Comparison of ENCODE assay signal across 13 mouse cellular contexts in the genomic region with DNA sequence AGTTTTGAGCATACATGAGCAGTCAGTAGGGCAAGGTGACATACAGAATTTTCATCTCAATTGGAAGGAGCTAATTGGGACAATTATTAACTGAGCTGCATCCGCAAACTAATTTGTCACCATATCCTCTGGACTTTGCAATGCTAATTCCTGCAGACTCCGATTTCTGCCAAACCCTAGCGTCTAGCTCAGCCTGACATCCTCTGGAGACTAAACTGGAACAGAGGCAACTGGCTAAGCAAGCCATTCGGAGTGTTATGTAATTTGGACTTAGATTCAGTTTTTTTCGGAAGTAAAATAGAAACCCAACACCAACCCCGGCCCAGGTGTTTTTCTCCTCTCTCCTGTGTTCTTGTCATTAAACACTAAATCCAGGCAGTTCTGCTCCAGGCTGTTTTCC.
DNase-seq lines count a peak whose midpoint lies in the region; ATAC-seq and TF ChIP-seq lines count a peak whose summit lies in the region.
"Had no signal": no experiment of that assay in that cellular context is flagged by ENCODE, and none has a peak within 500 bp of the region (broad histone marks: within the 10 kb centered on the region; RNA-seq: fewer than 3 reads in every experiment).

No protein-coding gene starts in this region.

- WGBS in forebrain, postnatal 0 days = 36% methylated on average over 6 of the region's 6 CpGs
- WGBS in forebrain, embryonic 13.5 days = 68% methylated on average over 6 of the region's 6 CpGs
- WGBS in hindbrain, embryonic 12.5 days = 70% methylated on average over 6 of the region's 6 CpGs

- no peak for TF ChIP-seq CTCF in forebrain, postnatal 0 days (IDR thresholded peaks at IDR 0.05; ENCODE audit: low read depth)

- H3K4me2 ChIP-seq in forebrain, postnatal 0 days (ENCODE audit: low read depth) = no peak overlapping the region
- H3K4me2 ChIP-seq in forebrain, embryonic 13.5 days = no peak overlapping the region
- no peak overlapping the region for H3K4me2 ChIP-seq in hindbrain, embryonic 12.5 days (replicated peaks)
- H3K4me2 ChIP-seq: embryonic facial prominence, embryonic 13.5 days had no signal

- H3K9ac ChIP-seq in forebrain, postnatal 0 days = no peak overlapping the region
- no peak overlapping the region for H3K9ac ChIP-seq in forebrain, embryonic 13.5 days
- H3K9ac ChIP-seq in hindbrain, embryonic 12.5 days = no peak overlapping the region
- H3K9ac ChIP-seq: embryonic facial prominence, embryonic 13.5 days had no signal

- no peaks in the 10 kb centered on the region for H3K9me3 ChIP-seq in forebrain, postnatal 0 days (ENCODE audit: low read length)
- no peaks in the 10 kb centered on the region for H3K9me3 ChIP-seq in forebrain, embryonic 13.5 days (replicated peaks)
- H3K9me3 ChIP-seq in hindbrain, embryonic 12.5 days (replicated peaks) = no peaks in the 10 kb centered on the region
- H3K9me3 ChIP-seq: embryonic facial prominence, embryonic 13.5 days had no signal

- no peak overlapping the region for H3K4me3 ChIP-seq in forebrain, postnatal 0 days (ENCODE audit: low read depth, low read length)
- no peak overlapping the region for H3K4me3 ChIP-seq in forebrain, embryonic 13.5 days
- no peak overlapping the region for H3K4me3 ChIP-seq in hindbrain, embryonic 12.5 days
- H3K4me3 ChIP-seq: embryonic facial prominence, embryonic 13.5 days; heart, adult 2 months had no signal

- no peak for ATAC-seq in forebrain, postnatal 0 days
- ATAC-seq in forebrain, embryonic 13.5 days = no peak
- ATAC-seq in hindbrain, embryonic 12.5 days (ENCODE audit: low FRiP score) = no peak
- ATAC-seq: intestine, embryonic 16.5 days had no signal

- no peak overlapping the region for H3K27ac ChIP-seq in forebrain, postnatal 0 days (ENCODE audit: low read depth, low read length)
- no peak overlapping the region for H3K27ac ChIP-seq in forebrain, embryonic 13.5 days
- no peak overlapping the region for H3K27ac ChIP-seq in hindbrain, embryonic 12.5 days
- H3K27ac ChIP-seq: embryonic facial prominence, embryonic 13.5 days; heart, adult 2 months; stomach, postnatal 0 days had no signal

- H3K36me3 ChIP-seq in forebrain, postnatal 0 days (ENCODE audit: insufficient read depth) = no peaks in the 10 kb centered on the region
- H3K36me3 ChIP-seq in forebrain, embryonic 13.5 days (ENCODE audit: poor library complexity, severe bottlenecking) = no peaks in the 10 kb centered on the region
- H3K36me3 ChIP-seq in hindbrain, embryonic 12.5 days = no peaks in the 10 kb centered on the region
- H3K36me3 ChIP-seq: embryonic facial prominence, embryonic 13.5 days had no signal

- H3K4me1 ChIP-seq in forebrain, postnatal 0 days (ENCODE audit: insufficient read depth) = no peaks in the 10 kb centered on the region
- 0 out of 2 replicates have a peak, but pooled peaks cover 6% of the 10 kb centered on the region for H3K4me1 ChIP-seq in forebrain, embryonic 13.5 days
- 0 out of 2 replicates have a peak, but pooled peaks cover 2% of the 10 kb centered on the region for H3K4me1 ChIP-seq in hindbrain, embryonic 12.5 days

- no peaks in the 10 kb centered on the region for H3K27me3 ChIP-seq in forebrain, postnatal 0 days (ENCODE audit: insufficient read depth, low read length)
- no peaks in the 10 kb centered on the region for H3K27me3 ChIP-seq in forebrain, embryonic 13.5 days
- H3K27me3 ChIP-seq in hindbrain, embryonic 12.5 days = no peaks in the 10 kb centered on the region
- H3K27me3 ChIP-seq: CH12.LX; embryonic facial prominence, embryonic 13.5 days had no signal

- DNase-seq in forebrain, postnatal 0 days = peak; percentile 13
- peak; percentile 23 for DNase-seq in right cerebral cortex, adult 18-20 months
- no peak for DNase-seq in right cerebral cortex, postnatal 25 days
- peak; percentile 24 for DNase-seq in heart, postnatal 4 days
- no peak for DNase-seq in urinary bladder, postnatal 14 days (ENCODE audit: low spot score)
- DNase-seq: lung, postnatal 10 days had no signal

Comparison
In these comparisons a context has a peak if more than half of its experiments do, and no peak if none do; other contexts are left out.
1. DNase-seq: peak in forebrain, postnatal 0 days (single experiment), right cerebral cortex, adult 18-20 months (single experiment) and heart, postnatal 4 days (single experiment); none in right cerebral cortex, postnatal 25 days (single experiment) and urinary bladder, postnatal 14 days (single experiment).